Mouse (Mus musculus): Measurements from ENCODE around the gene Celf1.

DNA sequence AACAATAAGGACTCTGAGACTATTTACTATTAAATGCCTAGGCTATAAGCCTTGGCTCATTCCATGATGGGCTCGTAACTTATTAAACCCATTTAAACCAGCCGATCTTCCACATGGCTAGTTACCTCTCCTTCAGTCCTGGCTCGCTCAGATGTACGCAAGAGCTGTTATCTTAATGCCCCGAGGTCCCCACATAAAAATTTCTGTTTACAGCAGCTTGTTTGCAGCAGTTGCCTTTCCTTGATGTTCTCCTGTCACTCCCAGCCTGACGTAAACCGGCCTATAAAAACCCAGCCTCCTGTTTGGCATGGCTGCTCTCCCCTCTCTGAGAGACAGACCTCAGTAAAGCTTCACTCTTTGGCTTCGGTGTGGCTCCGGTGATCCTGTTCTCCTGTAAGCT, 107.2 kb downstream of the Celf1 start:
- TF ChIP-seq REST (IDR thresholded peaks at IDR 0.05; ENCODE audit: insufficient read depth, insufficient read length) (no peak), MYOD1 (IDR thresholded peaks at IDR 0.05; ENCODE audit: control insufficient read depth in 1 of 3, insufficient read length in 2 of 3, low read depth in 2 of 3) (no peak), POLR2AphosphoS2 (IDR thresholded peaks at IDR 0.05; ENCODE audit: insufficient read length, low read depth) (no peak), POLR2A (IDR thresholded peaks at IDR 0.05; ENCODE audit: insufficient read length, low read depth) (no peak), USF1 (IDR thresholded peaks at IDR 0.05; ENCODE audit: low read depth) (no peak), MAX (IDR thresholded peaks at IDR 0.05; ENCODE audit: low read depth) (no peak)

Data from myocyte (in vitro differentiated cells).